Mouse (Mus musculus): ENCODE results near the gene Smim14. TPM values are rescaled to one million over a fixed set of nuclear protein-coding genes. Genes with fewer than 3 reads are reported as not detected.

Gene Smim14
- polyA plus RNA-seq, 1 experiment from 2014 or later, result 108 TPM

DNA sequence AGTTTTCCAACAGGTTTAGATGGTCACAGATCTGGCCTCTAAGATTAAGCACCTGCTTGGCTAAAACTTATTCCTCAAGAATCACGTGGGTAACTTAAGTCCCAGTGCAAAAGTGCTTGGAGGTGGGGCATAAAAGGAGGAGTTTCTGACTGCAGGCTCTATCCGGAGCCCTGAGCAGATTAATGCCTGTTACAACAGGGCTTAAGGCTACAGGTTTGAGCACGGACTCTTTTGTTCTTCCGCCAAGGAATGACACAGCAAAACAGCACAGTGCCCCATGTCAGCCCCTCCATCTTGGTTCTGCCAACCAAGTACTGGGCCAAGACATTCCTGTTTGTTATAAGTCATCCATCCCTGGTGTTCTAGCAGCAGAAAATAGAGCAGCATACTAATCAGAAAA lies 108.7 kb downstream of the Smim14 start:
- Histone ChIP-seq H3K9me3 (no peaks in the 10 kb centered on the region), H3K27me3 (no peaks in the 10 kb centered on the region), H3K4me1 (no peaks in the 10 kb centered on the region), H3K9ac (no peak overlapping the region), H3K27ac (no peak overlapping the region), H3K4me2 (no peak overlapping the region), H3K4me3 (no peak overlapping the region), H3K36me3 (peaks cover 24% of the 10 kb centered on the region)
- ATAC-seq (ENCODE audit: borderline replicate concordance, extremely low read depth, low FRiP score, low TSS enrichment), result no peak
- WGBS, result 54% methylated on average over 4 of the region's 4 CpGs

DNA sequence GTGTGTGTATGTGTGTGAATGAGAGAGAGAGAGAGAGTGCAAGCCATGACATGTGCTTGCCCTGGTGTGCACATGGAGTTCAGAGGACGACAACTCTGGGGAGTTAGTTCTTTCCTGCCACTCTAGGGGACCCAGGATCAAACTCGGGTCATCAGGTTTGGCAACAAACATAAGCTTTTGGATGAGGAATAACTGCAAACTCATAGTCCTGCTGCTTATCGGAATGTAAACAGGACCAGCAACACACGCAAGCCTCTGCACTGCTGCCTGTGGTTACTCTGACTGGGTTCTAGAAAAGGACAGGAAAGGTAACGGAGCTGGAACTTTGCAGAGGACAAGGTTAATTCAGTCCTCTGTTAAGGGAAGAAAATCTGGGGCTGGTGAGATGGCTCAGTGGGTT lies 111.7 kb downstream of the Smim14 start:
- ATAC-seq (ENCODE audit: borderline replicate concordance, extremely low read depth, low FRiP score, low TSS enrichment), result no peak
- no peaks in the 10 kb centered on the region for H3K4me1 ChIP-seq
- WGBS, result 81% methylated on average over 5 of the region's 5 CpGs
- no peaks in the 10 kb centered on the region for H3K9me3 ChIP-seq
- peaks cover 51% of the 10 kb centered on the region for H3K36me3 ChIP-seq
- H3K27me3 ChIP-seq, result no peaks in the 10 kb centered on the region
- H3K9ac ChIP-seq, result no peak overlapping the region
- no peak overlapping the region for H3K4me3 ChIP-seq
- no peak overlapping the region for H3K4me2 ChIP-seq
- no peak overlapping the region for H3K27ac ChIP-seq

- Histone ChIP-seq H3K9me3 (no peaks in the 10 kb centered on the region), H3K27me3 (no peaks in the 10 kb centered on the region), H3K4me1 (no peaks in the 10 kb centered on the region), H3K27ac (no peak overlapping the region), H3K9ac (no peak overlapping the region), H3K4me2 (no peak overlapping the region), H3K36me3 (peaks cover 51% of the 10 kb centered on the region), H3K4me3 (no peak overlapping the region)
- ATAC-seq (ENCODE audit: borderline replicate concordance, extremely low read depth, low FRiP score, low TSS enrichment), result no peak
- WGBS, result 73% methylated on average over 6 of the region's 6 CpGs
Observed at GRCm38 (mm10) chr5:65424215-65424614, 112.8 kb downstream of the Smim14 start.

DNA sequence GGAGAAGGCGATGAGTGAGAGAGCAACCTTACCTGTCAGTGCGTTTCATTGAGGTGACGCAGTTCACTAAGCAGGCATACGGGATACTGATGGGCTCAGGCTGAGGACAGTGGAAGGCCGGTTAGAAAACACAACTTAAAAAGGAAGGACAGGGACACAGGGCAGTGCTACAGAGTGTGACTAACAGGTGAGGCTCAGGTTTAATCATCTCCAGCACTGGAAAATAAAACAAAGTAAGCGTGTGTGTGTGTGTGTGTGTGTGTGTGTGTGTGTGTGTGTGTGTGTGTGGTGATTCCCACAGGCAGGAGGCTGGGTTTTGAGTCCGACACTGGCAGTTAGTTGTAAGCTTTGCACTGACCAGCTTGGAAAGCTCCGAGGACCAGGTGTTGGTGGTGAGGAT lies 114.2 kb downstream of the Smim14 start:
- H3K36me3 ChIP-seq, result peaks cover 56% of the 10 kb centered on the region
- no peak for ATAC-seq (ENCODE audit: borderline replicate concordance, extremely low read depth, low FRiP score, low TSS enrichment)

GRCm38 (mm10) chr5:65420822-65421221 lies 116.2 kb downstream of the Smim14 start:
- Histone ChIP-seq H3K4me1 (peaks cover 5% of the 10 kb centered on the region), H3K27ac (no peak overlapping the region), H3K4me2 (no peak overlapping the region), H3K4me3 (no peak overlapping the region), H3K27me3 (no peaks in the 10 kb centered on the region), H3K36me3 (peaks cover 55% of the 10 kb centered on the region), H3K9me3 (no peaks in the 10 kb centered on the region), H3K9ac (no peak overlapping the region)
- 79% methylated on average over 6 of the region's 6 CpGs for WGBS
- ATAC-seq (ENCODE audit: borderline replicate concordance, extremely low read depth, low FRiP score, low TSS enrichment), result no peak

More for the DNA sequence above, 114.2 kb downstream of the Smim14 start:
- 90% methylated on average over 8 of the region's 8 CpGs for WGBS
- no peak overlapping the region for H3K4me2 ChIP-seq
- no peaks in the 10 kb centered on the region for H3K27me3 ChIP-seq
- H3K9ac ChIP-seq, result no peak overlapping the region
- no peak overlapping the region for H3K4me3 ChIP-seq
- no peaks in the 10 kb centered on the region for H3K9me3 ChIP-seq
- H3K4me1 ChIP-seq, result no peaks in the 10 kb centered on the region
- H3K27ac ChIP-seq, result no peak overlapping the region

GRCm38 (mm10) chr5:65419136-65419535 lies 117.8 kb downstream of the Smim14 start:
- H3K4me2 ChIP-seq, result no peak overlapping the region
- 78% methylated on average over 10 of the region's 10 CpGs for WGBS
- no peaks in the 10 kb centered on the region for H3K27me3 ChIP-seq
- no peak for ATAC-seq (ENCODE audit: borderline replicate concordance, extremely low read depth, low FRiP score, low TSS enrichment)
- H3K9me3 ChIP-seq, result no peaks in the 10 kb centered on the region
- H3K9ac ChIP-seq, result no peak overlapping the region
- peaks cover 9% of the 10 kb centered on the region for H3K4me1 ChIP-seq
- peaks cover 50% of the 10 kb centered on the region for H3K36me3 ChIP-seq
- no peak overlapping the region for H3K4me3 ChIP-seq
- no peak overlapping the region for H3K27ac ChIP-seq

DNA sequence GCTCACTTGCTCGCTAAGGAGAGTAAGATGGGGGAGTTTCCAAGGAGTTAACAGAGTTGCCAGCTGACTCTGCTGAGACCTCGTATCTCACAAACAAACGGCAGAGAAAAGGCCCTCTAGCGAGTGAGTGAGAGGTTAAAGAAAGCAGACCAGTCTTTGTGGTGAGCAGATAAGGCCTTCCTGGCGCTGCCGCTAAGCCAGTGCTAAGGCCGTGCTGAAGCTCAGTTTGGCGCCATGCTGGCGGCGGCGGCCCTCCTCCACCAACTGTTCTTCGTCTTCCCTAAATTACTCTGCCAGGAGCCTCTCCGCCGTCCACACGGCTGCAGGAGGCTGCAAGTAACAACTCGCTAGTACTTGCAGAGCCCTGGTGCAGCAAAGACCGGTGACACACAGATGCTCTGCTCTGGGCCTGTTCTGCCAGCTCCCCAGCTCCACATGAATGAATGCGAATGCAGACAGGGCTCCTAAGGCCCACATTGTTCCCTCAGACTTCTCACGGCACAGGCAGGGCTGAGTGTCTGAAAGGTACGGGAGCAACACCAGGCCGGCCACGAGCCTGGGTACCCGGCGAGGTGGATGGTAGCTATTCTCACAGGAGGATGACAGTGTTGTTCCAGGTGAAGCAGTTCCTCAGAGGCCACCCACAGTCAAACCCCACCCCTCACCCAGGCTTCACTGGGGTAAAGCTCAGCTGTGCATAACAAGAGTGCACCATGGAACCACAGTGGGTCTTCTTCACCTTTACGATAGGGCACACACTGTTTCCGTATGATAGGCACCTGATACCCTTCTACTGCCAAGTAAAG lies 121.1 kb downstream of the Smim14 start:
- H3K36me3 ChIP-seq, result peaks cover 36% of the 10 kb centered on the region
- peak overlapping the region; percentile 72 for H3K27ac ChIP-seq
- no peaks in the 10 kb centered on the region for H3K9me3 ChIP-seq
- peak overlapping the region; percentile 14; the same call in 1 of the 2 replicates for H3K4me2 ChIP-seq
- 22% methylated on average over 26 of the region's 26 CpGs for WGBS
- H3K4me3 ChIP-seq, result no peak overlapping the region
- no peaks in the 10 kb centered on the region for H3K27me3 ChIP-seq
- peak; percentile 84 for ATAC-seq (ENCODE audit: borderline replicate concordance, extremely low read depth, low FRiP score, low TSS enrichment)
- H3K9ac ChIP-seq, result peak overlapping the region; percentile 11; the same call in 1 of the 2 replicates
- peaks cover 9% of the 10 kb centered on the region for H3K4me1 ChIP-seq

GRCm38 (mm10) chr5:65407989-65408388 lies 129.0 kb downstream of the Smim14 start:
- Histone ChIP-seq H3K36me3 (peaks cover 62% of the 10 kb centered on the region), H3K9ac (no peak overlapping the region), H3K4me1 (no peaks in the 10 kb centered on the region), H3K27me3 (no peaks in the 10 kb centered on the region), H3K4me2 (no peak overlapping the region), H3K9me3 (no peaks in the 10 kb centered on the region), H3K27ac (no peak overlapping the region), H3K4me3 (no peak overlapping the region)
- 75% methylated on average over 12 of the region's 12 CpGs for WGBS
- no peak for ATAC-seq (ENCODE audit: borderline replicate concordance, extremely low read depth, low FRiP score, low TSS enrichment)

DNA sequence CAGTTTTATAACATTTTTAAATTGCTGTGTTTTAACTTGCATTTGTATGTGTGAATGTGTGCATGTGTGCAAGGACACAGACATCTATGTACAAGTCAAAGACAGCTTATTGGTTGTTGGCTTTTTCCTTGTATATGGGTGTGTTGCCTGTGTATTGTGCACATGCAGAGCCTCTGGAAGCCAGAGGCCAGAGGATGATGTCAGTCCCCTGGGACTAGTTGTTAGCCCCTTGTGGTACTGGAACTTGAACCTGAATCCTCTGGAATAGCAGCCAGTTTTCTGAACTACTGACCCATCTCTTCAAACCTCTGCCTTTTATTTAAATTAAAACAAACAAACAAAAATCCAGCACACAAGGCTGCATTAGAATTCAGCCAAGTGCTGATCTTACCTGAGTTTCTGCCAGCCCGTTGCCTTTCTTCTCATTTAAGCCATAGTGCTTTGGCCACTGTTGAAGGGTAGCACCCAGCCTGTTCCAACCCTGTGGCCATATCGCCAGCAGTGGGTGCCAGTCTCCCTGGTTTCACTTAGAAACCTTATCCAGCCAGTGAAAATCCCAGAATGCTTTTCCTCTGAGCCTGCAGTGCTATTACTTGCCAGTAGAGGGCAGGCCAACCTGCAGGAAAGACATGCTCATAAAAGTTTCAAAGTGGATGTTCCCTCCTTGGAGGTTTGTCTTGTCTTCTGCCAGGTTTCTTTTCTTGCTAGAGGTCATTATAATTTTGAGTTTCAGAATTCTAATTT lies 135.6 kb downstream of the Smim14 start:
- H3K27ac ChIP-seq, result no peak overlapping the region
- H3K4me3 ChIP-seq, result no peak overlapping the region
- no peak overlapping the region for H3K4me2 ChIP-seq
- H3K36me3 ChIP-seq, result peaks cover 60% of the 10 kb centered on the region
- no peaks in the 10 kb centered on the region for H3K27me3 ChIP-seq
- no peaks in the 10 kb centered on the region for H3K4me1 ChIP-seq
- ATAC-seq (ENCODE audit: borderline replicate concordance, extremely low read depth, low FRiP score, low TSS enrichment), result peak; percentile 64; the same call in 1 of the 2 replicates
- WGBS, result 26% methylated on average over 2 of the region's 2 CpGs
- no peak overlapping the region for H3K9ac ChIP-seq
- H3K9me3 ChIP-seq, result no peaks in the 10 kb centered on the region

Other genes with a start within 250 kb of the Smim14 start
- gene Rfc1, start 201.5 kb downstream of the Smim14 start, polyA plus RNA-seq (2015; fragmentation: Nextera tagmentation; extraction: Ambion mirVana), result 80.3 and 84.4 TPM in 2 replicates
- gene Klb, start 188.9 kb downstream of the Smim14 start, polyA plus RNA-seq (2015; fragmentation: Nextera tagmentation; extraction: Ambion mirVana), result 0.08 TPM in 1 of 2 replicates, not detected in the other
- 991 and 1,022 TPM in 2 replicates for gene Rpl9, start 145.7 kb downstream of the Smim14 start, polyA plus RNA-seq (2015; fragmentation: Nextera tagmentation; extraction: Ambion mirVana)
- gene Lias, start 145.7 kb downstream of the Smim14 start, polyA plus RNA-seq (2015; fragmentation: Nextera tagmentation; extraction: Ambion mirVana), result 55.5 and 57.2 TPM in 2 replicates
- 140 and 146 TPM in 2 replicates for gene Ugdh, start 101.2 kb downstream of the Smim14 start, polyA plus RNA-seq (2015; fragmentation: Nextera tagmentation; extraction: Ambion mirVana)
- gene Gm43552, start 44.4 kb downstream of the Smim14 start, polyA plus RNA-seq (2015; fragmentation: Nextera tagmentation; extraction: Ambion mirVana), result not detected in 2 replicates
- 165 and 167 TPM in 2 replicates for gene Ube2k, start within 50 bp of the Smim14 start, polyA plus RNA-seq (2015; fragmentation: Nextera tagmentation; extraction: Ambion mirVana)
- 67.5 and 71.7 TPM in 2 replicates for gene Pds5a, start 161.1 kb upstream of the Smim14 start, polyA plus RNA-seq (2015; fragmentation: Nextera tagmentation; extraction: Ambion mirVana)
- 18.0 and 21.3 TPM in 2 replicates for gene N4bp2, start 226.3 kb upstream of the Smim14 start, polyA plus RNA-seq (2015; fragmentation: Nextera tagmentation; extraction: Ambion mirVana)

All from lung, embryonic 15.5 days (tissue).